Mouse (Mus musculus) adrenal gland, adult 2 months (tissue): ENCODE measurements at regions not wholly inside any gene's neighbourhood (a gene's known extent, or its start where the extent isn't known, plus 50 kb on each side); places are given as distances from the start of the nearest gene placed in this dataset.
"Not testable (repeated sequence)": the region's sequence is repeated elsewhere in the genome, so short reads cannot be mapped to it uniquely, and the experiment has no call there.

ENCODE experiments used
- DNase-seq: peaks from one replicate; pipeline ENCODE4 v3.0.0; 2021

DNA sequence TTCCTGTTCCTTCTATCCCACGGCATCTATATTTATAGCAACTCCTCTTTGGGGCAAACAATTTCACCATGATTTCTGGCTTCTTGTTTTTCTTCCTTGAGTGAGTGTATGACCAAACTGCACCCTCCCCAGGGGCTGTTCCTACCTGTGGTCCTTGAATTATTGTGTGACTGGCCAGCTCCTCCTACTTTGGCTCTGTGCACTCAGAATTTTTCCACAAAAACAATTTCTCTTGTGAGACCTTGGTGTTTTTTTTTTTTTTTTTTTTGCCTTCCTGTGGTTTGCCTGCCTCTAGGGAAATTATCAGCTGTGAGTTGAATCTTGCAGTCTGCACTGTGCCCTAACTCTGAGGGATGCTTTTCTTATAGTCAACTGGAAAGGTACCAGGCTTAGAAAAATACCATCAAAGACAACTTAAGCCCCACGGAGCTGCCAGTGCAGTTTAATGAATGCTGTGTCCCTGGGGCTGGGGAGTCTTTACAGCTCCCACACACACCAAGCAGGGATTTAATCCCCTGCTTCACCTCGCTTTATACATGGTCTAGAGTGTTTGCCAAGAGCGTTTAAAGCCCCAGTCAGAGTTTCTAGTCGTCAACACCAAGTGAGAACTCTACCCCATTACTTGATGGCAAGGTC, 216.2 kb upstream of the Sesn3 start:
- DNase-seq: peak; percentile 65

DNA sequence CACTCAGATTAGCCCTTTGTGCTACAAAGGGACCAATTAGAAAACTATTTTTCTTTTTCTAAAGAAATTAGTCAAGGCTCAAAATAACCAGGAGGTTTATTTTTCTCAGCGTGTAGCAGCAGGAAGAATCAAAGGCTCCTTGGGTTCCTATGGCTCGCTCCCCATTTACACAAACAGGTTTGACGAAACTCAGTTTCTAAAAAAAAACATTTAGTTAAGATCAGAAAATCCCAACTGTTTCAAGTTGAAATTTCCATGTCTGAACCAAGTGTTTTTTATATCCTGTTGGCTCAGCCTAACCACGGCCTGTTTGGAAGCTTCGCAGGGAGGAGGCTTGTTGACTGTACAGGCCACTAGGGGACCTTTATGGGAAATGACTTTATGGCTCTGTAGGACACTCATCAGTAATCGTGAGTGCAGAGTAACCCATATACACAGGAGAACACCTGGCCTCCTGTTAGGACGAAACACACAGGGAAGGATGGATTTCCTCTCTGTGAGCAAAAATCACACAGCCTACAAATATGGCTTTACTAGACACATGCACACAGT, 215.6 kb upstream of the Sesn3 start:
- DNase-seq: no peak

DNA sequence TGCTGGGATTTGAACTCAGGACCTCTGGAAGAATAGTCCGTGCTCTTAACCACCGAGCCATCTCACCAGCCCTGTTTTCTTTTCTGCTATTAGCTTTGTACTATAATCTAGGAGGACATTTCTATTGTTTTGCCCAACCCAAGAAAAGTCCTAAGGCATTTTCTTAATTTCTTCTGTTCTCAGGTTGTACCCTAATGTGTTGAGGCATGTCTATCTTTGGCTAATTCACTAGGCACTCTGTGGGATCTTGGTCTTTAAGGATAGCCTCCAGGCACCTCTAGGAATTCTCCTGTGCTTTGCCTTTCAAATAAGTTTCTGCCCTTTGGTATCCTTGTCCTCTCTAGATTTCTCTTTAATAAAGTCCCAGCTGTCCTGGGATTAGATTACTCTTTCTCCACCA, 214.6 kb upstream of the Sesn3 start:
- DNase-seq: no peak

DNA sequence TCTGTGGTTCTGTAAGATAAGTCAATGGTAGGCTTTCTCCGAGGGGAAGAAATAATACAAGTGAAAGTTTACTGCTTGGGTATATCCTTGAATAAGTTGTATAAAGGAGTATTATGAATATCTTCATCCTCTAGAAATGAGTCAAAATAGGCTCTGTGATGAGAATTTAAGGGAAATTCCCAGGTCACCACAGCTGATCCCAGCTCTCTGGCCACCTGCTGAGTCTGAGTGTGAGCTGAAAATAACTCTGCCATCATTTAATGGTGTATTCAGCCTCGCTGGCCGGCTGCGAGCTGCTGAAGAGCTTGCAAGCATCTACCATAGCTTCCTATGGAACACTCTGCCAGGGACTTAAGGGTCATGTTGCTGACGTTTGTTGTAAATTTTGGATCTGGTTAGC, 213.5 kb upstream of the Sesn3 start:
- no peak for DNase-seq

DNA sequence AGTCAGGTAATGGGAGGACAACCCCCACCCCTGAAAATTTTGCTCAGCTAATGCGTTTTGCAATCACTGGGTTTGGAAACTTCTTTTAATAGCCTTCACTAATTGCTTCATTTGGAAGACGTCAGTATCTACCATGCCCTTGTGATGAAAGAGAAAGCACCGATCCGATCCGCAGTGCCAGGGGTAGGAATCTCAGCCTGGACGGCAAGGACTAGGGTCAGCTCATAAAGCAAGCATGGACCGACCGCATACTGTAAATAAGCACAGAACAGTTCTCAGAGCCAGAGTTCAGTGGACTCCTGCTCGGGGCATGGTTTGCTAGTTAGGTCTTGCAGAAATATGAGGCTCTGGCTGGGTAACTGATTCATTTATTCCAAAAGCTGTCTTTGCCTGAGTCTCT, 213.0 kb upstream of the Sesn3 start:
- peak; percentile 64 for DNase-seq

DNA sequence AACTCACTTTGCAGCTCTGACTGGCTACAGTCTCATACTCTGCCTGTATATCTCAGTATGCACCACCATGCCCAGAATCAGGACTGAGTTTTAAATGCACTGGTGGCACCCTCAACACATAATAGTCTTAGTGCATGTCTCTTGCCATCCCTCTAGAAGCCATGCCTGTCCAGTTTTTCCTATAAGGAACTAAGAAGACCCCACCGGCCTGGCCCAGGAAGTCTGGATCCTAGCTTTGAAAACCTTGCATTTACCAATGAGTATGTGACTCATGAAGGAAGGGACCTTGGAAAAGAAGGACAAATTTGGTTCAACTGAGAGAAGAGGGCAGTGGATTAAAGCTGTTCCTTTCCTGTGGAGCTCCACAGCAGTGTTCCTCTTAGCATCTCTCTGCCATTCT, 212.2 kb upstream of the Sesn3 start:
- peak; percentile 55 for DNase-seq

DNA sequence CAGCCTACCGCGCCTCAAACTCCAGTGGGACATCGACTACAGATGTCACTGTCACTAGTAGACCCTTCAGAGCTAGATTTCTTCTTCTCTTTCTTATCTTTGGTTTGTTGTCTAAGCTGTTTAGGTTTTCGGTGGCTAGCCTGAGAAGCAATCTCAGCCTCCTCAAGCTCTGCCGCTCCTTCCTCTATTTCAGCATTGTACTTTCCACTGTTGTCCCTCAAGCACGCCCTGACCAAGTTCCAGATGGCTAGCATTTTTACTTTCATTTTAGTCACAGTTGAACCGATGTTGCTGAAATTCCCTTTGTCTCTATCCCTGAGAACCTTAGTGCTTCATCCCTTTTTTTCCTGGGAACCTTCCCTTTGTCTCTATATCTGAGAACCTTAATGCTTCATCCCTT, 208.1 kb upstream of the Sesn3 start:
- not testable (repeated sequence) for DNase-seq

DNA sequence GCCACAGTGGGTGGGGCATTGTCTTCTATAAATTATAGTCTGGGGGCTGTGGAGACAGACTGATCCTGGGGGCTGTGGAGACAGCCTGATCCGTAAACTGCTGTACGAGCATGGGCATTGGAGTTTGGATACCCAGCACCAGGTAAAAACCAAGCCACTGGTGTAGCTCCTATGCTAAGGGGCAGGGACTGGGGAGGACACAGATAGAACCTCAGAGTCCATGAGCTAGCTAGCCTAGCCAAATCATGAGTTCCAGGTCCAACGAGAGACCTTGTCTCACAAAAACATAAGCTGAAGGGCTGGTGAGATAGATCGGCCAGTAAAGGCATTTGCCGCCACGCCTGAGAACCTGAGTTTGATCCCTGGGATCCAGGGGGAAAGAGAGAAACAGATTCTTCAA, 205.8 kb upstream of the Sesn3 start:
- no peak for DNase-seq

DNA sequence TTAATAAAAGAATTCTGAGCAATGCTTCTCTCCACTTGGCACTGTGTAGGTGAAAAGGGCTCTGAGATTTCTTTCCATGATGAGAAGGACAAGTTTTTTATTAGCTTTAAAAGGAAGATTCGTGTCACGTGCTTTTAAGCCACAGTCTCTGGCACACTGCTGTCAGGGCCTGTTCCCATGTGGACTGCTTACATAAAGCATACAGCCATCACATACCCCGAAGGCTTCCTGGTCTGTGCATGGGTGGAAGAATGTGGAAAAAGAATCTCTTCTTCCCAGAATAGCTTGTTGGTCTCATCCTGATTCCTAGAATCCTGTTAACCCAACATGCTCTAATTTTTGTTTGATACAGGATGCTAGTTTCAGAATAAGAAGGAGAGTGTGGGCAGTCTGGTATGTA, 205.1 kb upstream of the Sesn3 start:
- no peak for DNase-seq

DNA sequence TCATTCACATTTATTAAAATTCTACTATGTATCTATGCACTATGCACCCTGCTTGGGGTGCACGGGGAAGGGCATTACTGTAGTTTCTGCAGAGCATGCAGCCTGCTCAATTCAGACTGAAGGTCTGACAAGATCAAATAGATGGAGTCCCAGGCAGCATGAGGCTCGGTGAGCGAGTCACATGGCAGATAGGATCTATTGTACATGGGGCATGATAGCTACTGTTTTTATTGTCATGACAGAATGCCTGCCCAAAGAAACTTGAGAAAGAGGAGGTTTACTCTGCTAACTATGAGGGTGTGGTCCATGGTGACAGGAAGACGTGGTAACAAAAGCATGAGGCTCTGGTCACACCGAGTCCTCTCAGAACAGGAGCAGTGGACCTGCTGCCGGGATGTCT, 203.1 kb upstream of the Sesn3 start:
- DNase-seq: no peak

DNA sequence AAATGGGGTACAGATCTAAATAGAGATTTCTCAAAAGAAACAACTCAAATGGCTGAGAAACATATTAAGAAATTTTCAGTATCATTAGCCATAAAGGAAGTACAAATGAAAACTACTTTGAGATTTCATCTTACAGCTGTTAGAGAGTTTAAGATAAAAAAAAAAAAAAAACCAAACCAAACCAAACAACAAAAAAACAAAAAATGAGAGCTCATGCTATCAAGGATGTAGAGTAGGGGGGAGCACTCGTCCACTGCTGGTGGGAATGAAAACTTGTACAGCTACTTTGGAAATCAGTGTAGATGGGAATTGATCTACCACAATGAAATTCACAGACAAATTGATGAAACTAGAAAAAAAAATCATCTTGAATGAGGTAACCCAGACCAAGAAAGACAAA, 201.9 kb upstream of the Sesn3 start:
- no peak for DNase-seq

DNA sequence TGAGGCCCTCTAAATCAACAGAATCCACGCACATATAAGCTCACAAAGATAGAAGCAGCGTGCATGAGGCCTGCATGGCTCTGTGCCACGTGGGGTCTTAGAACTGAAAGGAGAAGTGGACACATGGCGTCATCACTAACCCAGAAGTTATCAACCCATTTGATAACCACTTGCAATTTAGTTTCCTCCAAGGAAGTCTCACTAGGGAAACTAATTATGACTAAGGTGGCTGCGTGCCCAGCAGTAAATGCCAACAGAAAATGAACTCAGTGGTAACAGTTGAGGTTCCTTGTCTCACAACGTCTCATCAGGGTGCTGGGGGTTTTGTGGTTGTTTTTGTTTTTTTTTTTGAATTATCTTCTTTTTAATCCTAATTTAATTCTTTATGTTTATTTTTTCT, 200.6 kb upstream of the Sesn3 start:
- DNase-seq: peak; percentile 60

DNA sequence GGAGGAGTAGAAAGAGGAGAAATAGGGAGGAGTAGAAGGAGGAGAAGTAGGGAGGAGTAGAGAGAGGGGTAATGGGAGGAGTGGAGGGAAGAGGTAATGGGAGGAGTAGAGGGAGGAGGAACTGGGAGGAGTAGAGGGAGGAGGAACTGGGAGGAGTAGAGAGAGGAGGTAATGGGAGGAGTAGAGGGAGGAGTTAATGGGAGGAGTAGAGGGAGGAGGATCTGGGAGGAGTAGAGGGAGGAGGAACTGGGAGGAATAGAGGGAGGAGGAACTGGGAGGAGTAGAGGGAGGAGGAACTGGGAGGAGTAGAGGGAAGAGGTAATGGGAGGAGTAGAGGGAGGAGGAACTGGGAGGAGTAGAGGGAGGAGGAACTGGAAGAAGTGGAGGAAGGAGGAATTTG, 200.0 kb upstream of the Sesn3 start:
- DNase-seq: not testable (repeated sequence)

DNA sequence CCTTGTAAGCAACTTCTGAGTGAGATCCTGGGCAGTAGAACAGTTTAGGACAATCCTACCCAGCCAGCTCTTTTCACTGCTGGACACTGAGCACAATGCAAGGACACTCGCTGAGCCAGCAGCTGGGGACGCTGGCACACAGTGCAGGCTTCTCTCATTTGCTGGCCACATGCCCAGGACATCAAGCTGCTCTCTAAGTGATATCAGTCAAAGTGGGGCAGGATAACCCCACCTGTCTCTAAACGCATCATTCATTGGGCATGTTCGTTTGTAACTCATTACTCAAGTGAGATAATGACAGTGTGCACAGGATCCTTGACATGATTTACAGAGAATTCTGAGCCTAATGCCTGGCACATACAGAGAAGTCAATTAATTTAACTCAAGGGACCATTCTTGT, 199.4 kb upstream of the Sesn3 start:
- peak; percentile 92 for DNase-seq

DNA sequence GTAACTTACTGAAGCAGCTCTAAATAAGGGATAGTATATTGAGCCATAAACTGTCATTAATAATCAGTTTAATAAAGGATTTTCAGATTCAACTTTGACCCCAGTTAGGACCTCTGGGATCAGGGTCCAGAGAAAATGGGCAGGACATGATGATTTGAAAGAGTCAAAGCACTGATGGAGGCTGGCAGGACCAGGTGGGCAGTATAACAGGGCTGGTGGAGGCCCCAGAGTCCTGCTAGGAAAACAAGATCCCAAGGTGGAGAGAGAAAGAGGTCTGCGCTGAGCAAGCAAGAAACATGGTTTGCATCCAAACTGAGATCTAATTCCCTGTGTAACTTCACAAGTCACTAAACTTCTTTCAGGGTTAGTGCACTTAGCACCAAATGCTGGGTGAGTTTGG, 199.0 kb upstream of the Sesn3 start:
- DNase-seq: no peak

DNA sequence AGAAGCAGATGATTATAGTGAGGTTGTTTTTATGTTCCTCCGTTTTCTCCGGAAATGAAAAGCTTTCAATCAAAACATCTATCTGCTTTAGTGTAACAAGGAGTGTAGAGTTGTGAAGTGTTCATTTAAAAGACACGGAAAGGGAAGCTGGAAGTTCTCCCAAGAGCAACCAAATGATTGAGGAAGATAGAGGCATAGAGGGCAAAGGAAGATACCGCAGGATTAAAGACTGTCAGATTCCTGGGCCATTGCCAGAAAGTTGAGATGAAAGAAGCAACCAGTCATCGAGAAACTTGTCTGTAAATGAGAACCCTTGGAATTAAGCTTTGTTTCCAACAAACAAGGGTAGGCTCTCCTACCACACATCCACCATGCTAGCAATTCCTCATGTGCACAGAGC, 198.1 kb upstream of the Sesn3 start:
- DNase-seq: no peak

DNA sequence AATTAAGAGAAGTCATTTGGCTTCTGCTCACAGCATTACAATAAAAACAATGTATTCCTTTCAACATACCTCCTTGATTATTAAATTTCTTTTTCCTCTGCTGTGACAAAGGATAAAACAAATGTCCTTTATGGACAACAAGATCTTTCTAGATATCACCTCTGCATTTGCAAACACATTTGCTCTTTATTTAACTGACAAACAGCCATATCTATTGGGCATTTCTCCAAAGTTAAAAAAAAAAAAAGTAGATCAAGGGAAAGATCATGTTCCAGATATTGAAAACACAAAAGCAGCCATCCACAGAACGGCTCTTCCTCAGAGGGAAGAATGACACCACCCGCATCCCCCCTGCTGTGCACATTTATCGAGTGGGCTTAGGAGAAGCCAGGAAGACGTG, 193.7 kb upstream of the Sesn3 start:
- no peak for DNase-seq

DNA sequence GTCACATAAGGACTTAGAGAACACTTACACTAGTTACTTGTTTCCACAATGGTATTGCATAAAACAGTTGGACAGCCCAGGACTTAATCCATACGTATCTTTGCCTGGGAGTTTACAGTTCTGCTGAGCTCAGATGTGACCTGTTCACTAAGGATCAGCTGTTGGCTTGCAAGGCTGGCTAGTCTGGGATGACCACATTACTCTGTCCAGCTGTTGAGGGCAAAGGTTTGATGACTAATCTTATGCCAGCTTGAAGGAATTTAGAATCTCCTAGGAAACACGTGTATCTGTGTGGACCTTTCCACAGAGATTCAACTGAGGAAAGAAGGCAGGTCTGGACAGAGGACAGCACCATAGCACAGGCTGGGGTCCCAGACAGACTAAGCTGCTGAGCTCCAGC, 188.7 kb upstream of the Sesn3 start:
- DNase-seq: no peak

DNA sequence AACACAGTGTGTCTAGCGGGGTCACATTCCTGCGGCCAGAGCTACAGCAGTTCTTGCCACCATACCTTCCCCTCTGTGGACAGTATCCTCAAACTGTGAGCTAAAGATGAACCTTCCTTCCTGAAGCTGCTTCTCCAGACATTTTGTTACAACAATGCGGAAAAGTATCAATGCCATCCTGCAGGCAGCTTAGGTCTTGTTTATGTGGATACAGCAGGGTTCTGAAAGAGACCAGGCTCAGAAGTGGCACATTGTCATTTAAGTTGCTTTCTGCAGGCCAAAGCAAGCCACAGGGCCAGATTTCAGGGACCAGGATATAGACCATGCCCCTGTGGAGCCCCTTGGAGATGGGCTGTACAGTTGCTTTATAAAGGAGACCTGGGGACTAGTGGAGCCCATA, 188.3 kb upstream of the Sesn3 start:
- DNase-seq: no peak

DNA sequence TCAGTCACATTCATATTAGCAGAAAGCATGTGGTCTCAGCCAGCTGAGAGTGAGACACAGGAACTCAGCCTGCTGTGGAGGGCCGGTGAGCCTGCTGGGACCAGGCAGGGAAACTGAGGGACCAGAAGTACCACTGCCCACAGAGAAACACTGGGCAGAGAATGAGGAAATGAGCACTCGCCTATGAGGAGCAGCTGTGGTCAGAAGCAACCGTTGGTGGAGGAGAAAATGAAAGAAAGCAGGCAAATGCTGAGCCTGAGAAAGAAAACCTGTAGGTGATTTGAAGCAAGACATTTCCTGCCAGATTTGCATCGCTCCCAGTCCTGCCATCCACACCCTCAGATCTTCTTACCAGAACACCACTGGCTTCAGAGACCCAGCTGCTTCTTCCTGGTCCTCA, 187.0 kb upstream of the Sesn3 start:
- DNase-seq: no peak

DNA sequence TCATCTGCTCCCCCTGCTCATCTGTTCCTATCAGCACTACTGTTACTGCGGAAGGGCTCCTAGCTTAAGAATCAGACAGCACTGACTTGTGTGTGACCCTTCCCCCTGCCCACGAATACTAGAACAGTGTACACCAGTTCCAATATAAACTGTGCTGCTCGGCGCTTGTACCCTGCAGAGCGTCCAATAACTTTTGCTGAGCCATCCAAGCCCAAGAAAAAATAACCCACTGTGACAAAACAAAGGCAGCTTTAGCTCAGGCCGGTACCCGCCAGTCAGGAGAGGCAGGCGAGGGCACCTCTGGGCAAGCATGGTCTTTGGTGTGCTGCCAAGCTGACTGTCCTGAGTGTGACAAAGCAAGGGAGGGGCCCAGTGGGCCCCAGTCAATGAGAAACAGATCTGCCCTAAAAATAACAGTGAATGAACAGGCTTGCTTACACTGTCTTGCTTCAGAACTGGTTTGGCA, 185.0 kb upstream of the Sesn3 start:
- peak; percentile 56 for DNase-seq

DNA sequence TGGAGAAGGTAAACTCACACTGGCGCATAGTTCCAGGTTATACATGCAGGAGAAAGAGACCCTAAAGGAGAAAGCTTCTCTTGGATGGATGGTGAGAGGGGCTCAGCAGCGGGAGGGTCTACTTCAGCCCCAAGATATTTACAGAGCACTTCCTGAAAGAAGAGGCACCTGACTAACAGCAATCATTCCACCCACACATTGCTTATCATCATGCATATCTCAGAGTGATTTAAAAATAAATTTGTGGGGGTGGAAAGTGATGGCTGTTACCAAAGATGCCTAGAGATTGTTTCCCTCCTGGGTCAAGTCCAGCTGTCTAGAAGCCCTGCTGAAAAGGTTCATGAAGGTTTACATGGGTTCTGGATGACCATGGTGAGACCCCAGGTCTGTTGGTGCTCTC, 184.4 kb upstream of the Sesn3 start:
- DNase-seq: no peak

DNA sequence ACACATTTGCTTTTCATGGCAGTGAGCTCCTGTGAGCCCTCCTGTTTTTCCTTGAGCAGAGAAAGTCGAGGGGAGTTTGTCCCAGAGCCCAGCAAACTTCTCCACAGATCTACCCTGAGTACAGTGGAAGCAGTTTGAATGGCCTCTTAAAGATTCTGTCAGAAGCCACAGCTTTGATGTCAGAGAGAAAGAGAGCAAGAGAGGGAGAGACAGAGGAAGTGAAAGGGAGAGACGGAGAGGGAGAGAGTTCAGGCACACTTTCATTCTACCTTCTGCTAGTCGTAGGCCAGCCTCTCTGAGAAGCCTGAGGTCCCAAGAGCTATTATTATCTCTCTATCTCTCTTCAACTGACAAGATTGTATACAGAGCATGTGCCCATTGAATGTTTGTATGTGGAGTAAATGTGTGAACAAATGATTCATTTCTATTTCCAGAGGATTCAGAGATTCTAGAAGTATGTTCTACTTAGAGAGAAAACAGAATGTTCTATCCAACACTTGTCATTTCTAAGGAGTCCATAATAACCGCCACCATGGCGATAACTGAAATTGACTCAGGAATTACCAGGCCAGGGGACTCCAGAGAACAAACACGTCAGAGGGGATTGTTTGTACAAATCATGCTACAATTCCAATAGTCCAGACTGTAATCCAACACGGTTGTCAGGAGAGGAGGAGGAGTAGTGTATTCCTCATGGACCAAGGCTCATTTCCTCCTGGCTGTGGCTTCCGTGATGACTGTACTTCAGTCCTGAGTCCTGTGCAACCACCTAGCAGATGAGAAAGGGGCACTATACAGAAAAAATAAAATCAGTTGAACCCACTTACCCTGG, 183.6 kb upstream of the Sesn3 start:
- no peak for DNase-seq

DNA sequence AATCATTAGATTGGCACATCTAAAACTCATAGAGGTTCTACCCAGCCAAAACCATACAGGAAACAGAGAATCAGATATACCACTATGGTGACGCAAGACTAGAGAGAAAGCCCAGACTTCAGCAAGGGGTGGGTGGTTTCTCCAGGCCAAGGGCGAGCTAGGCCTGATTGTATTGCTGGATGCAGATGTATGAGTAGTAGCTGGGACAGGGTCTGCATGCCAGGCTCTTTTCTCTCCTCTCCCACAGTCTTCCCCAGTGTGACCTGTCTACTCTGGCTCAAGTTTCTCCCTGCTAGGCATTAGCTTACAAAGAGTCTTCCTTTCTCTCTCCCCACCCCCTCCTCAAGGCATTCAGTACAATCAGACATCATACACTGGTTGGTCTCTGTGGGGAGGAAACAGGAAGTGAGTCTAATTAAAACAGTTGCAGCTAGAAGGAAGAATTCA, 181.8 kb upstream of the Sesn3 start:
- DNase-seq: no peak
